Mouse (Mus musculus): ENCODE measurements around the gene Stk10. TPM values are rescaled to one million over a fixed set of nuclear protein-coding genes. Genes with fewer than 3 reads are reported as not detected.
A peak's percentile ranks its signal among the peaks of the same experiment; 100 is the strongest.

Stk10 gene
- polyA plus RNA-seq, 1 experiment from 2014 or later: 3.2 TPM

- Histone ChIP-seq H3K4me1 (replicated peaks; ENCODE audit: control insufficient read depth, insufficient read depth, low read length) (peaks cover 13% of the 10 kb centered on the region), H3K36me3 (ENCODE audit: control insufficient read depth, insufficient read depth, low read length) (no peaks in the 10 kb centered on the region), H3K4me2 (ENCODE audit: low read depth, low read length) (no peak overlapping the region), H3K9ac (ENCODE audit: low read length) (no peak overlapping the region), H3K27me3 (ENCODE audit: control insufficient read depth, insufficient read depth, low read depth, low read length) (no peaks in the 10 kb centered on the region), H3K9me3 (ENCODE audit: control insufficient read depth, low read length) (no peaks in the 10 kb centered on the region), H3K27ac (ENCODE audit: low read length) (no peak overlapping the region), H3K4me3 (ENCODE audit: low read length) (no peak overlapping the region)
- no peak for ATAC-seq (ENCODE audit: low read depth)
- WGBS: 81% methylated on average over 6 of the region's 6 CpGs
Observed at GRCm38 (mm10) chr11:32571103-32571502, 38.0 kb downstream of the Stk10 start.

DNA sequence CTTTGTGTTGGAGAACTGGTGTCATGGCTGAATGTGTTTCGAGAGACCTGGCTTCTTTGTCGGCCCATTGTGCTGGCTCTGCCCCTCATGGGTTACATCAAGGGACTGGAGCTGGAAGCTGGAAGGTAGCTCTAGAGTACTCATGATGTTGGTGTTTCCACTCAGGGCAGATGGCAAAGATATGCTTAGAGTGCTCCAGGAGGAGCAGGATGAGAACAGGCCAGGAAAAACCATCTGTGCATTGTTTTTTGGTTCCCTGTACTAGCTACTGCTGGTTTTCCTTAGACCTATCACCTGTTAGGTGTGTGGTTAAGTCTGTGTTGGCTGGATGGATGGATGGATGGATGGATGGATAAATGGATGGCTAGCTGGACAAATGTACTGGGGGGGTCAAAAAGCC, 40.6 kb downstream of the Stk10 start:
- 88% methylated on average over 2 of the region's 2 CpGs for WGBS
- Histone ChIP-seq H3K27me3 (ENCODE audit: control insufficient read depth, insufficient read depth, low read depth, low read length) (no peaks in the 10 kb centered on the region), H3K36me3 (ENCODE audit: control insufficient read depth, insufficient read depth, low read length) (no peaks in the 10 kb centered on the region), H3K4me3 (ENCODE audit: low read length) (no peak overlapping the region), H3K4me1 (replicated peaks; ENCODE audit: control insufficient read depth, insufficient read depth, low read length) (no peaks in the 10 kb centered on the region), H3K9me3 (ENCODE audit: control insufficient read depth, low read length) (no peaks in the 10 kb centered on the region), H3K27ac (ENCODE audit: low read length) (no peak overlapping the region), H3K4me2 (ENCODE audit: low read depth, low read length) (no peak overlapping the region), H3K9ac (ENCODE audit: low read length) (no peak overlapping the region)
- no peak for ATAC-seq (ENCODE audit: low read depth)

- no peak overlapping the region for H3K9ac ChIP-seq (ENCODE audit: low read length)
- H3K27me3 ChIP-seq (ENCODE audit: control insufficient read depth, insufficient read depth, low read depth, low read length): no peaks in the 10 kb centered on the region
- no peak overlapping the region for H3K4me2 ChIP-seq (ENCODE audit: low read depth, low read length)
- WGBS: 81% methylated on average over 6 of the region's 6 CpGs
- H3K4me1 ChIP-seq (replicated peaks; ENCODE audit: control insufficient read depth, insufficient read depth, low read length): no peaks in the 10 kb centered on the region
- no peak overlapping the region for H3K27ac ChIP-seq (ENCODE audit: low read length)
- H3K4me3 ChIP-seq (ENCODE audit: low read length): no peak overlapping the region
- no peaks in the 10 kb centered on the region for H3K36me3 ChIP-seq (ENCODE audit: control insufficient read depth, insufficient read depth, low read length)
- no peaks in the 10 kb centered on the region for H3K9me3 ChIP-seq (ENCODE audit: control insufficient read depth, low read length)
- no peak for ATAC-seq (ENCODE audit: low read depth)
Observed at GRCm38 (mm10) chr11:32575964-32576759, 43.1 kb downstream of the Stk10 start.

DNA sequence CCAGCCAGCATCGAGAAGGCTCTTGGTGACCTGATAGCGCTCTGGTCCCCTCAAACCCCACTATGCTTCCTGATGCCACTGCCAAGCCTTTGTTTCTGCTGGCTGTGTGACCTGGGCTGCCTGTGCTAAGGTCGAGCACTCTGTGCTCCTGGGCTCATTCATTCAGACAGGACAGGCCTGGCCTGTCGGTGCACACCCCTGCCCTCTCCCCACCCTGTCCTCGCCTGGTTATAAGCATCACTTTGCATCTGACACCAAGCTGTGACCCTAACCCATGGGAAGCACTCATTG, 43.6 kb downstream of the Stk10 start:
- Histone ChIP-seq H3K27me3 (ENCODE audit: control insufficient read depth, insufficient read depth, low read depth, low read length) (no peaks in the 10 kb centered on the region), H3K9me3 (ENCODE audit: control insufficient read depth, low read length) (no peaks in the 10 kb centered on the region), H3K36me3 (ENCODE audit: control insufficient read depth, insufficient read depth, low read length) (no peaks in the 10 kb centered on the region), H3K4me1 (replicated peaks; ENCODE audit: control insufficient read depth, insufficient read depth, low read length) (no peaks in the 10 kb centered on the region), H3K4me2 (ENCODE audit: low read depth, low read length) (no peak overlapping the region), H3K27ac (ENCODE audit: low read length) (no peak overlapping the region), H3K4me3 (ENCODE audit: low read length) (no peak overlapping the region), H3K9ac (ENCODE audit: low read length) (no peak overlapping the region)
- 30% methylated on average over 5 of the region's 5 CpGs for WGBS
- no peak for ATAC-seq (ENCODE audit: low read depth)

DNA sequence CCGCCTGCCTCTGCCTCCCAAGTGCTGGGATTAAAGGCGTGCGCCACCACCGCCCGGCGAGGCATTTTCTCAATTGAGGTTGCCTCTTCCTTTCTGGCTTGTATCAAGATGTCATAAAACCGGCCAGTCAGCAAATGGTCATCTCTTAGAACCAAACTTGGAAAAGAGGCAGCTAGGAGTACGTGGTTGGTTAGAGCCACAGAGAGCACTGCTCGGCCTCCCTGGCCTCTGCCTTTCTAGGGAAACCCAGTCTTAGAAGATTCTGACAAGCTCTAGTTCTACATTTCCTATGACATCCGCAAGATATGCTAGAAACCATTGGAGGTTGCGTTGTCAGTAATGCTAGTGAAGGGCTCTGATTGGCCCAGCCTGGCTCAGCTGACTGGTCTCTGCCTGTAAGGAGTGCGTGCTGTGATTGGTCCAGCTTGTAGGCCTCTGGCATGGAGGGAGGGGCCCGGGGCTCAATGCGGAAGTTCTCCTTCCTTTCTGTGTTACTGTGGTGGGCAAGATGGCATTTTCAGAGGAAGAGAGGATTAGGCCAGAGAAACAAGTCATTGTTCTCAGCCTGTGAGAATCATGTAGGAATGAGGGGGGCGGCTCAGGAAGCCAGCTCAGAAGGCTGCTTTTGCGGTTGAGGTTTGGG, 47.3 kb downstream of the Stk10 start:
- Histone ChIP-seq H3K4me2 (ENCODE audit: low read depth, low read length) (no peak overlapping the region), H3K36me3 (ENCODE audit: control insufficient read depth, insufficient read depth, low read length) (no peaks in the 10 kb centered on the region), H3K27ac (ENCODE audit: low read length) (no peak overlapping the region), H3K9ac (ENCODE audit: low read length) (no peak overlapping the region), H3K4me3 (ENCODE audit: low read length) (no peak overlapping the region), H3K4me1 (replicated peaks; ENCODE audit: control insufficient read depth, insufficient read depth, low read length) (no peaks in the 10 kb centered on the region), H3K9me3 (ENCODE audit: control insufficient read depth, low read length) (no peaks in the 10 kb centered on the region), H3K27me3 (ENCODE audit: control insufficient read depth, insufficient read depth, low read depth, low read length) (no peaks in the 10 kb centered on the region)
- peak; percentile 78 for ATAC-seq (ENCODE audit: low read depth)
- WGBS: 77% methylated on average over 16 of the region's 16 CpGs

DNA sequence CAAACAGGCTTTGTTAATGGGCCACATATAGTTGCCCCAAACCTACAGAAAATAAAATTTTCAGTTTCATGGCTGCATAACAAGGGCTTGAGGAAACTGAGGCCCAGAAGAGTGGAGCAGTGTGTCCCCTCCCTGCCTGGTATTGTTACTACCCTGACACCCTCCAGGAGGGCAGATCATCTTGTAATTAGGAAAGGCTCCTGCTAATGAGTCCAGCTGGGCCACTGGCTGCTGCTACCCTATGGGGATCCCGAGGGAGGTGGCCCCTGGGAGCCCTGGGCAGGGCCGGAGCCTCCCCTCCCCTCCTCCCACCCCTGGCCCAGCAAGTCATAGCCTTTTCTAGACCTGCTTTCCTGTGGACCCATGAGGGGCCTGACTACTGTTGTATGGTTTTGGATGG, 47.9 kb downstream of the Stk10 start:
- peaks cover 2% of the 10 kb centered on the region; the same call in 1 of the 2 replicates for H3K4me1 ChIP-seq (replicated peaks; ENCODE audit: control insufficient read depth, insufficient read depth, low read length)
- no peak overlapping the region for H3K4me2 ChIP-seq (ENCODE audit: low read depth, low read length)
- H3K27me3 ChIP-seq (ENCODE audit: control insufficient read depth, insufficient read depth, low read depth, low read length): no peaks in the 10 kb centered on the region
- H3K27ac ChIP-seq (ENCODE audit: low read length): no peak overlapping the region
- no peak for ATAC-seq (ENCODE audit: low read depth)
- no peak overlapping the region for H3K9ac ChIP-seq (ENCODE audit: low read length)
- 63% methylated on average over 2 of the region's 2 CpGs for WGBS
- no peak overlapping the region for H3K4me3 ChIP-seq (ENCODE audit: low read length)
- H3K9me3 ChIP-seq (ENCODE audit: control insufficient read depth, low read length): no peaks in the 10 kb centered on the region
- no peaks in the 10 kb centered on the region for H3K36me3 ChIP-seq (ENCODE audit: control insufficient read depth, insufficient read depth, low read length)

GRCm38 (mm10) chr11:32582813-32583212, 49.7 kb downstream of the Stk10 start:
- no peak for ATAC-seq (ENCODE audit: low read depth)
- Histone ChIP-seq H3K9ac (ENCODE audit: low read length) (no peak overlapping the region), H3K4me3 (ENCODE audit: low read length) (no peak overlapping the region), H3K4me2 (ENCODE audit: low read depth, low read length) (no peak overlapping the region), H3K36me3 (ENCODE audit: control insufficient read depth, insufficient read depth, low read length) (no peaks in the 10 kb centered on the region), H3K9me3 (ENCODE audit: control insufficient read depth, low read length) (no peaks in the 10 kb centered on the region), H3K4me1 (replicated peaks; ENCODE audit: control insufficient read depth, insufficient read depth, low read length) (peaks cover 4% of the 10 kb centered on the region; the same call in 1 of the 2 replicates), H3K27ac (ENCODE audit: low read length) (no peak overlapping the region), H3K27me3 (ENCODE audit: control insufficient read depth, insufficient read depth, low read depth, low read length) (no peaks in the 10 kb centered on the region)
- 53% methylated on average over 5 of the region's 5 CpGs for WGBS

GRCm38 (mm10) chr11:32585996-32586395, 52.9 kb downstream of the Stk10 start:
- no peaks in the 10 kb centered on the region for H3K9me3 ChIP-seq (ENCODE audit: control insufficient read depth, low read length)
- no peak overlapping the region for H3K4me3 ChIP-seq (ENCODE audit: low read length)
- H3K4me2 ChIP-seq (ENCODE audit: low read depth, low read length): no peak overlapping the region
- 0 out of 2 replicates have a peak, but pooled peaks have one; percentile 39 for ATAC-seq (ENCODE audit: low read depth)
- WGBS: 61% methylated on average over 6 of the region's 6 CpGs
- no peak overlapping the region for H3K27ac ChIP-seq (ENCODE audit: low read length)
- no peak overlapping the region for H3K9ac ChIP-seq (ENCODE audit: low read length)
- H3K36me3 ChIP-seq (ENCODE audit: control insufficient read depth, insufficient read depth, low read length): no peaks in the 10 kb centered on the region
- H3K4me1 ChIP-seq (replicated peaks; ENCODE audit: control insufficient read depth, insufficient read depth, low read length): peaks cover 4% of the 10 kb centered on the region; the same call in 1 of the 2 replicates
- H3K27me3 ChIP-seq (ENCODE audit: control insufficient read depth, insufficient read depth, low read depth, low read length): no peaks in the 10 kb centered on the region

GRCm38 (mm10) chr11:32587191-32588089, 54.3 kb downstream of the Stk10 start:
- Histone ChIP-seq H3K27me3 (ENCODE audit: control insufficient read depth, insufficient read depth, low read depth, low read length) (no peaks in the 10 kb centered on the region), H3K9ac (ENCODE audit: low read length) (peak overlapping the region; percentile 26; the same call in 1 of the 2 replicates), H3K27ac (ENCODE audit: low read length) (no peak overlapping the region), H3K4me3 (ENCODE audit: low read length) (no peak overlapping the region), H3K4me1 (replicated peaks; ENCODE audit: control insufficient read depth, insufficient read depth, low read length) (peaks cover 4% of the 10 kb centered on the region; the same call in 1 of the 2 replicates), H3K9me3 (ENCODE audit: control insufficient read depth, low read length) (no peaks in the 10 kb centered on the region), H3K4me2 (ENCODE audit: low read depth, low read length) (no peak overlapping the region), H3K36me3 (ENCODE audit: control insufficient read depth, insufficient read depth, low read length) (no peaks in the 10 kb centered on the region)
- WGBS: 65% methylated on average over 17 of the region's 17 CpGs
- no peak for ATAC-seq (ENCODE audit: low read depth)

Measured in lung, embryonic 16.5 days (tissue).